Mouse (Mus musculus): ENCODE measurements at regions not wholly inside any gene's neighbourhood (a gene's known extent, or its start where the extent isn't known, plus 50 kb on each side); places are given as distances from the start of the nearest gene placed in this dataset.
"Not testable (repeated sequence)": the region's sequence is repeated elsewhere in the genome, so short reads cannot be mapped to it uniquely, and the experiment has no call there.

- H3K4me3 ChIP-seq (replicated peaks; ENCODE audit: extremely low read depth, low read depth, low read length), result no peak overlapping the region
- no peak for TF ChIP-seq CTCF (IDR thresholded peaks at IDR 0.05; ENCODE audit: insufficient read depth, low read length)
- no peak for TF ChIP-seq POLR2A (IDR thresholded peaks at IDR 0.05; ENCODE audit: borderline replicate concordance, extremely low read depth, low read depth, low read length)
- H3K4me1 ChIP-seq (ENCODE audit: control insufficient read depth, insufficient read depth, low read length), result no peaks in the 10 kb centered on the region
- no peak for DNase-seq
These were observed 700.1 kb downstream of the Dad1 start for GRCm38 (mm10) chr14:53553771-53554170.

DNA sequence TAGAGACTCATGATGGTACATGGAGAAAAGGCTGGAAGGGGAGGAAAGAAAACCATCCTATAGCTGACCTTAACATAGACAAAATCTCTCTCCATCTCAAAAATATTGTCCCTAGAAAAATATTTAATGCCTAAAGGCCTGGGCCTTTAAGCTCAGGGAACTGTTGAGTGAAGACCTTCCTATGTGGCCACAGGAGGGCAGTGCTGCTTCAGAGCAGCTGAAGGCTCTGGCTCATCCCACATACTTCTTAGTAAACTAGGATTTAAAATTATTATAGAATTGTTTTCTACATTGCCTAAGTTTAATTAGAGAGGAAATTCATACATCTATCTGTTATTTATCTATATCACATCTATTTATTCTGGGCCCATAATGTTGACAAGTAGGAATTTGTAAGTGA is 706.5 kb downstream of the Dad1 start:
- H3K4me3 ChIP-seq (replicated peaks; ENCODE audit: extremely low read depth, low read depth, low read length); H3K4me1 ChIP-seq (ENCODE audit: control insufficient read depth, insufficient read depth, low read length); DNase-seq: not testable (repeated sequence)

DNA sequence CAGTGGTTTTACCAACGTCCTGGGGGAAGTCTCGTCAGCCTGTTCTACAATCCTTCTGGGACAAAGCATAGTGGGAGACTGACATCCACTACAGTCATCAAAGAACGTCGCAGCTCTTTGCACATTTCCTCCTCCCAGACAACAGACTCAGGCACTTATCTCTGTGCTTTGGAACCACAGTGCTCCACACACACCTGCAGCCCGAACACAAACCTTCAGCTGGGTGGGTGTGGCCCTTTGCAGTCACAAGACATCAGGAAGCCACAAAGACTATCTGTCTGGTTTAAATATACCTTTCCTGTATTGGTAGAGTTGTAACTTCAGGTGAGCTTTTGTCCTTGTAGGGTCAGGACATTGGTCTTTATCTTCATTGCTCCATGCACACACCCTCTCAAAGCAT is 708.6 kb downstream of the Dad1 start:
- no peak for DNase-seq
- TF ChIP-seq POLR2A (IDR thresholded peaks at IDR 0.05; ENCODE audit: borderline replicate concordance, extremely low read depth, low read depth, low read length), result no peak
- TF ChIP-seq CTCF (IDR thresholded peaks at IDR 0.05; ENCODE audit: insufficient read depth, low read length), result no peak
- Histone ChIP-seq H3K4me1 (ENCODE audit: control insufficient read depth, insufficient read depth, low read length) (no peaks in the 10 kb centered on the region), H3K4me3 (replicated peaks; ENCODE audit: extremely low read depth, low read depth, low read length) (no peak overlapping the region)
- 50% methylated on average over 5 of the region's 5 CpGs for WGBS

- 53% methylated on average over 2 of the region's 2 CpGs for WGBS
These were observed 712.3 kb downstream of the Dad1 start for GRCm38 (mm10) chr14:53541640-53542039.

DNA sequence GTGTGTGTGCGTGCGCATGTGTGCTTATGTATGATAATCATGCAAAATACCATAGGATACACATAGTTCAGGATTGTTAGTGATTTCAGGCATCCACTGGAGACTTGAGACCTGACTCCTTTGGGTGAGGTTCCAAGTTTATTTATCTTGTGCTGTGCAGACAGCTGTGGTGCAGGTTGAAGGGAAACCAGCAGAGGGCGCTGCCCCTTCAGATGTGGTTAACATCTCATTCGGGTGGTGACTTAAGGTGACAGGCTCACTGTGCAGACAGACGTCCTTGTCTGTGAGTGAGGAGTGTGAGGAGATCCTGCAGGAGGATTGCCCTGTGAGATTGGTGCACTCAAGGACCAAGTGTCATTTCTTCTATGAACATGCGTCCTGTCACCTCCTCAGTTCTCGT is 716.0 kb downstream of the Dad1 start:
- not testable (repeated sequence) for H3K4me1 ChIP-seq (ENCODE audit: control insufficient read depth, insufficient read depth, low read length); H3K4me3 ChIP-seq (replicated peaks; ENCODE audit: extremely low read depth, low read depth, low read length); DNase-seq
- WGBS, result 62% methylated on average over 7 of the region's 7 CpGs

More at GRCm38 (mm10) chr14:53541640-53542039, 712.3 kb downstream of the Dad1 start:
- H3K4me1 ChIP-seq (ENCODE audit: control insufficient read depth, insufficient read depth, low read length); DNase-seq; H3K4me3 ChIP-seq (replicated peaks; ENCODE audit: extremely low read depth, low read depth, low read length): not testable (repeated sequence)

DNA sequence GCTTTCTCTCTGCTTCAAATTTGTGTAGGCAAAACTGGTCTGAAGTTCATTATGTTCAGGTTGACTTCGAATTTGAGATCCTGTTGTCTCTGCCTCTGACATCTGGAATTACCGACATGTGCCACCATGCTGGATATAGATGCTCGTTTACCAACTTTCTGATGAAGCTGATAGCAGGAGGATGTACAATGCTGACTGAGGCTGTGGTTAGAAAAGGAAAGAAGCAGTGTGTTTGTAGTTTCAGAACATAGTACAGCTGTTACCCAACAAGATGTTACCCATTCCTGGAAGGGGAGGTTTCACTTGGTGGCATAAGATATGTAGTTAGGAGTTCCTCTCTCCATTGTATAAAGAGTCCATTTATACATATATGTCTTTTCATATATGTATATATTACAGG is 730.5 kb downstream of the Dad1 start:
- not testable (repeated sequence) for H3K4me3 ChIP-seq (replicated peaks; ENCODE audit: extremely low read depth, low read depth, low read length); H3K4me1 ChIP-seq (ENCODE audit: control insufficient read depth, insufficient read depth, low read length); DNase-seq
- WGBS, result no CpG with 5 or more reads among the region's 3 CpGs

GRCm38 (mm10) chr14:53518954-53519353 is 735.0 kb downstream of the Dad1 start:
- no CpG with 5 or more reads among the region's 1 CpGs for WGBS
- H3K4me1 ChIP-seq (ENCODE audit: control insufficient read depth, insufficient read depth, low read length); DNase-seq; H3K4me3 ChIP-seq (replicated peaks; ENCODE audit: extremely low read depth, low read depth, low read length): not testable (repeated sequence)

- no CpG with 5 or more reads among the region's 10 CpGs for WGBS
- H3K4me1 ChIP-seq (ENCODE audit: control insufficient read depth, insufficient read depth, low read length); H3K4me3 ChIP-seq (replicated peaks; ENCODE audit: extremely low read depth, low read depth, low read length); DNase-seq: not testable (repeated sequence)
These were observed 737.2 kb downstream of the Dad1 start for GRCm38 (mm10) chr14:53516623-53517238.

GRCm38 (mm10) chr14:53505389-53505788 is 748.5 kb downstream of the Dad1 start:
- 26% methylated on average over 1 of the region's 2 CpGs for WGBS
- H3K4me1 ChIP-seq (ENCODE audit: control insufficient read depth, insufficient read depth, low read length); H3K4me3 ChIP-seq (replicated peaks; ENCODE audit: extremely low read depth, low read depth, low read length); DNase-seq: not testable (repeated sequence)

GRCm38 (mm10) chr14:53488383-53488782 is 765.5 kb downstream of the Dad1 start:
- DNase-seq; H3K4me3 ChIP-seq (replicated peaks; ENCODE audit: extremely low read depth, low read depth, low read length); H3K4me1 ChIP-seq (ENCODE audit: control insufficient read depth, insufficient read depth, low read length): not testable (repeated sequence)
- 85% methylated on average over 9 of the region's 9 CpGs for WGBS

DNA sequence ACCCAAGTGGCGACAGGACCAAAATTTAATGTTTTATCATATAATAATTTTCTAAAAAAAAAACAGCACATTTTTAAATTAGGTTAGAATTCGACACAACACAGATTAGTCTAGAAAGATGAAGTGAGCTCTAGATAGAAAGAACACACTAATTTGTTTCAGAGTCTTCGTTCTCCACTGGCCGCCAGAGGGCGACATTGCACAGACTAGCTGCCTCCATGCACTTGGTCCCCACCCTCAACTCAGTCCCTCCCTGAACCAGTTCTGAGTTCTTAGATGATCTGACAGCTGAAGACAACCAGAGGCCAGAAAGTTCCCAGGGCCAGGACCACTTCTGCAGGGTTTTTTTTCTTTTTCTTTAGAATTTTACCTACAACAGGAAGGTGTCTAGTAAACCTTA is 766.3 kb downstream of the Dad1 start:
- H3K4me3 ChIP-seq (replicated peaks; ENCODE audit: extremely low read depth, low read depth, low read length); DNase-seq; H3K4me1 ChIP-seq (ENCODE audit: control insufficient read depth, insufficient read depth, low read length): not testable (repeated sequence)
- WGBS, result 19% methylated on average over 5 of the region's 5 CpGs

DNA sequence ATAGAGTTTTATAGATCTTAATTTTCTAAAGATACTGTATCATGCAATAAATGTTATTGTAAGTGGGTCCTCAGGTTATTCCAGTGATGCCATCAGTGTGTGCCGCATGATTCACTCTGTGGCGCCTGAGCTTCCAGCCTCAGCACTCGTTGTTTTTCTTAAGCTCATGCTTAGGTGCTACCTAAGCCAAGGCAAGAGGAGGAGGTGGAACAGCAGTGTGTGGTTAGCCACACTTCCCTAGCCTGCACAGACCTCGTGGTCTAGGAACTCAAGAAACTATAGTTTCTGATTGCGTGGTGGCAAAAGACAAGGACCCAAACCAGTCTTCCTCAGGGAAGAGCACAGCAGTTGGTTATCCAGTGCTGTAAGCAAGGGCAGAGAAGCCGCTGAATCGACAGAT is 779.7 kb downstream of the Dad1 start:
- H3K4me1 ChIP-seq (ENCODE audit: control insufficient read depth, insufficient read depth, low read length); H3K4me3 ChIP-seq (replicated peaks; ENCODE audit: extremely low read depth, low read depth, low read length); DNase-seq: not testable (repeated sequence)
- 86% methylated on average over 7 of the region's 7 CpGs for WGBS

DNA sequence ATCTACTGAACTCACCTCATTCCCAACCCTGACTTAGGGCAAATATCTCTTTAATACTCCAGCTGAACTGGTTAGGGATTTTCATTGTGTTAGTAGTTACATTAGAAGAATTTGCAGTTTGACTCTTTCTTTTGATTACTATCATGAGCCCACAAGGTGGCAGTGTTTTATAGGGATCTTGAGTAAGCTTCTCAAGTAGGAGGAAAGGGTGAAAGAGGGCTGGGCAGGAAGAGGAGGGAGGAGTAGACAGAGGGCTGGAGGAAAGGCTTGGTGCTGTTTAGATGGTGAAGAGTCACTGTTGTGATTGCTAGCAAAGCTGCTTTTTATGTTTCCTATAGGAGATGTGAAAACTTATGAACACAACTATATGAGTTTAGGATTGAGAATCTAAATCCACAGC is 793.1 kb downstream of the Dad1 start:
- not testable (repeated sequence) for DNase-seq; H3K4me3 ChIP-seq (replicated peaks; ENCODE audit: extremely low read depth, low read depth, low read length); H3K4me1 ChIP-seq (ENCODE audit: control insufficient read depth, insufficient read depth, low read length)
